Mouse (Mus musculus) kidney, embryonic 16.5 days (tissue): Measurements from ENCODE around the gene Nmur1. TPM values are rescaled to one million over a fixed set of nuclear protein-coding genes. Genes with fewer than 3 reads are reported as not detected.

Experiments
- ATAC-seq: fragments of 200-750 bp; cut with Nextera tagmentation; 2 replicates; pipeline ENCODE4 v1.8.0; 2017; ENCODE audit warnings: moderate TSS enrichment; ENCODE audit not compliant: low FRiP score, low TSS enrichment
- H3K27ac ChIP-seq: fragments of 300-500 bp; sonication (generic); 2 replicates; pipeline ENCODE4 v1.5.1; 2014; ENCODE audit warnings: low read length
- H3K27me3 ChIP-seq: fragments of 300-500 bp; sonication (generic); 2 replicates; pipeline ENCODE4 v1.6.1; 2014; ENCODE audit warnings: low read length, control low read depth, mixed read lengths; ENCODE audit not compliant: insufficient read depth
- H3K36me3 ChIP-seq: fragments of 300-500 bp; sonication (generic); 2 replicates; pipeline ENCODE4 v1.6.1; 2014; ENCODE audit warnings: low read length, control low read depth, mixed read lengths; ENCODE audit not compliant: insufficient read depth
- H3K4me1 ChIP-seq: fragments of 300-500 bp; sonication (generic); 2 replicates; pipeline ENCODE4 v1.6.1; 2014; ENCODE audit warnings: low read length, control low read depth, mixed read lengths; ENCODE audit not compliant: insufficient read depth
- H3K4me2 ChIP-seq: fragments of 300-500 bp; sonication (generic); replicated peaks from 2 replicates; pipeline ENCODE4 v1.6.1; 2014; ENCODE audit warnings: low read depth, low read length
- H3K4me3 ChIP-seq: fragments of 300-500 bp; sonication (generic); 2 replicates; pipeline ENCODE4 v1.5.1; 2014; ENCODE audit warnings: mild to moderate bottlenecking, low read length
- H3K9ac ChIP-seq: fragments of 300-500 bp; sonication (generic); replicated peaks from 2 replicates; pipeline ENCODE4 v1.6.1; 2014; ENCODE audit warnings: low read length
- H3K9me3 ChIP-seq: fragments of 300-500 bp; sonication (generic); 2 replicates; pipeline ENCODE4 v1.6.1; 2016; ENCODE audit warnings: low read length, control low read depth
- WGBS: fragments of 180-500 bp; shearing (Covaris S2); extraction: QIAGEN DNeasy Blood & Tissue Kit; methylation state at CpG from one replicate; pipeline ENCODE4 v1.1.7; 2014; 5-methylcytosine and 5-hydroxymethylcytosine counted together
- polyA plus RNA-seq: library from polyadenylated mRNA; unstranded; fragments of >200 nt; fragmentation: Nextera tagmentation; extraction: Ambion mirVana; gene quantifications from 2 replicates; pipeline ENCODE4 v1.2.1, GENCODE M21; 2015

Gene Nmur1
- polyA plus RNA-seq, 1 experiment from 2014 or later: 0.12 TPM

GRCm38 (mm10) chr1:86368086-86368485 lies 57.9 kb downstream of the Nmur1 start:
- no peak overlapping the region for H3K27ac ChIP-seq
- no peaks in the 10 kb centered on the region for H3K36me3 ChIP-seq
- no peaks in the 10 kb centered on the region for H3K9me3 ChIP-seq
- H3K27me3 ChIP-seq: no peaks in the 10 kb centered on the region
- H3K4me3 ChIP-seq: no peak overlapping the region
- no peak overlapping the region for H3K9ac ChIP-seq
- WGBS: 77% methylated on average over 4 of the region's 4 CpGs
- no peaks in the 10 kb centered on the region for H3K4me1 ChIP-seq
- ATAC-seq: no peak
- no peak overlapping the region for H3K4me2 ChIP-seq

DNA sequence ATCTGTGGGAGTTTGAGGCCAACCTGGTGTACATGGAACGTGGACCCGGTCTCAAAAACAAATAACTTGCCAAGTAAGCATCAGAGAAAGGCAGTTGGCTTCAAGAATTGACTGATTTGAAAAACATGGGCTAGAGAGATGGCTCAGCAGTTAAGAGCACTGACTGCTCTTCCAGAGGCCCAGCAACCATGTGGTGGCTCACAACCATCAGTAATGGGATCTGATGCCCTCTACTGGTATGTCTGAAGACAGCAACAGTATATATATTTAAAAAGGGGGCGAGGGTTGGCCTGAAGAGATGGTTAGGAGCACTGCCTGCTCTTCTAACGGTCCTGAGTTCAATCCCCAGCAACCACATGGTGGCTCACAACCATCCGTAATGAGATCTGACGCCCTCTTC lies 62.4 kb downstream of the Nmur1 start:
- no peaks in the 10 kb centered on the region for H3K9me3 ChIP-seq
- ATAC-seq: no peak
- no peaks in the 10 kb centered on the region for H3K36me3 ChIP-seq
- no peak overlapping the region for H3K4me2 ChIP-seq
- WGBS: 18% methylated on average over 6 of the region's 6 CpGs
- no peak overlapping the region for H3K27ac ChIP-seq
- H3K9ac ChIP-seq: no peak overlapping the region
- peaks cover 11% of the 10 kb centered on the region for H3K4me1 ChIP-seq
- H3K27me3 ChIP-seq: no peaks in the 10 kb centered on the region
- H3K4me3 ChIP-seq: no peak overlapping the region

DNA sequence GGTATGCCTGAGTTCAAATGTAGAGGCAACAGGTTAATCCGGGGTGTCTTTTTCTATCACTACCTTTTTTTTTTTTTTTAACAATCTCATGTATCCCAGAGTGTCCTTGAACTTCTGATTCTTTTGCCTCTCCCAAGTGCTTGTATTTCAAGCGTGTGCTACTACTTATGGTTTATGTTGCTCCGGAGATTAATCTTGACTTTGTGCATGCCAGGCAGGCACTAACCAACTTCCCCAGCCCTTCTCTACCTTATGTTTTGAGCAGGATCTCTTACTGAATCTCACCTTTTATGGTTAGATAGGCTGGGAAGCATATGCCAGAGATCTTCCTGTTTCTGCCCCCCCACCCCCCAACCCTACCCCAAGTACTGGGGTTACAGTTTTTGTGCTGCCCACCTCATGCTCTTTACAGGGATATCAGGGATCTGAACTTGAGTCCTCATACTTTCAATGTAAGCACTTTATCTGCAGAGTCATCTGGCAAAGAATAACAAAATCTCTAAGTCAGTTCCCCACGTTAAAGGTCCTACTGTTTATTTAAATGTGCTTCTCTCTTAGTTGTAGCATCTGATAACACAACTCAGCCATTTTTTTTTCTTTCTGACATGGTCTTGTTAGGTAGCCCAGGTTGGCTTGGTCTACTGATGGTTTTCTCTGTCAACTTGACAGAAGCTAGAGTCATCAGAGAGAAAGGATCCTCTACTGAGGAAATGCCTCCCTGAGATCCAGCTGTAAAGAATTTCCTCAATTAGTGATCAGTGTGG lies 64.0 kb downstream of the Nmur1 start:
- Histone ChIP-seq H3K4me3 (no peak overlapping the region), H3K4me2 (no peak overlapping the region), H3K4me1 (peaks cover 22% of the 10 kb centered on the region), H3K9ac (no peak overlapping the region), H3K27me3 (no peaks in the 10 kb centered on the region), H3K36me3 (peaks cover 6% of the 10 kb centered on the region), H3K9me3 (no peaks in the 10 kb centered on the region), H3K27ac (no peak overlapping the region)
- no peak for ATAC-seq
- 80% methylated on average over 4 of the region's 4 CpGs for WGBS

DNA sequence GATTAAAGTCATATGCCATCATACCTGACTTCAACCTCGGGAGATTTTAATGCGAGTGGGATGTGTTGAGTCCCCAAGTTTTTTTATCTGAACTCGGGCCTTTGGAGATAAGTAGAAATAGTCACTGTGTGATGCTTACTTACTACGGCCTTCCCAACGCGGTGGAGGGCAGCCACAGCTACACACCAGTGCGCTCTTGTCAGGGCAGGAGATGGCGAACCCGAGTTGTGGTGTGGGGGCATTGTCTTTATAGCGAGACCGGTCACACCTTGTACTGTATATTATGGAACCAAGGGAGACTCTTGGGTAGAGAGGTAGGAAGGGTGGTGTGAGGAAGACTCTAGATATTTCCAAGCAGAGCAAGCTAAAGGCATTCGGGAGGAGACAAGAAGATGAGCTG lies 65.6 kb downstream of the Nmur1 start:
- H3K9me3 ChIP-seq: no peaks in the 10 kb centered on the region
- peaks cover 28% of the 10 kb centered on the region for H3K4me1 ChIP-seq
- peak overlapping the region; percentile 87 for H3K4me2 ChIP-seq
- peak overlapping the region; percentile 92 for H3K9ac ChIP-seq
- peaks cover 18% of the 10 kb centered on the region for H3K36me3 ChIP-seq
- 16% methylated on average over 12 of the region's 12 CpGs for WGBS
- no peak for ATAC-seq
- H3K4me3 ChIP-seq: peak overlapping the region; percentile 78
- H3K27ac ChIP-seq: peak overlapping the region; percentile 88
- H3K27me3 ChIP-seq: no peaks in the 10 kb centered on the region

- peaks cover 25% of the 10 kb centered on the region for H3K36me3 ChIP-seq
- peak overlapping the region; percentile 92 for H3K9ac ChIP-seq
- peak overlapping the region; percentile 78 for H3K4me3 ChIP-seq
- peak overlapping the region; percentile 88 for H3K27ac ChIP-seq
- WGBS: under 1% methylated on average over 26 of the region's 26 CpGs
- peaks cover 28% of the 10 kb centered on the region for H3K4me1 ChIP-seq
- H3K4me2 ChIP-seq: peak overlapping the region; percentile 87
- no peaks in the 10 kb centered on the region for H3K9me3 ChIP-seq
- ATAC-seq: peak; percentile 8; the same call in 1 of the 2 replicates
- no peaks in the 10 kb centered on the region for H3K27me3 ChIP-seq
Observed at GRCm38 (mm10) chr1:86359798-86360179, 66.2 kb downstream of the Nmur1 start.

- ATAC-seq: peak; percentile 99
- Histone ChIP-seq H3K27me3 (no peaks in the 10 kb centered on the region), H3K4me3 (peak within 1 kb of the TSS; percentile 78), H3K9me3 (no peaks in the 10 kb centered on the region), H3K4me1 (peaks cover 28% of the 10 kb centered on the region), H3K27ac (peak within 1 kb of the TSS; percentile 99), H3K4me2 (peak within 1 kb of the TSS; percentile 96), H3K36me3 (peaks cover 31% of the 10 kb centered on the region), H3K9ac (peak within 1 kb of the TSS; percentile 94)
- WGBS: under 1% methylated on average over 91 of the region's 102 CpGs
Observed at GRCm38 (mm10) chr1:86358906-86359797, 66.9 kb downstream of the Nmur1 start, which contains the start of gene Ncl. Gene Ncl, minus strand, starts transcription at chr1:86359400.

DNA sequence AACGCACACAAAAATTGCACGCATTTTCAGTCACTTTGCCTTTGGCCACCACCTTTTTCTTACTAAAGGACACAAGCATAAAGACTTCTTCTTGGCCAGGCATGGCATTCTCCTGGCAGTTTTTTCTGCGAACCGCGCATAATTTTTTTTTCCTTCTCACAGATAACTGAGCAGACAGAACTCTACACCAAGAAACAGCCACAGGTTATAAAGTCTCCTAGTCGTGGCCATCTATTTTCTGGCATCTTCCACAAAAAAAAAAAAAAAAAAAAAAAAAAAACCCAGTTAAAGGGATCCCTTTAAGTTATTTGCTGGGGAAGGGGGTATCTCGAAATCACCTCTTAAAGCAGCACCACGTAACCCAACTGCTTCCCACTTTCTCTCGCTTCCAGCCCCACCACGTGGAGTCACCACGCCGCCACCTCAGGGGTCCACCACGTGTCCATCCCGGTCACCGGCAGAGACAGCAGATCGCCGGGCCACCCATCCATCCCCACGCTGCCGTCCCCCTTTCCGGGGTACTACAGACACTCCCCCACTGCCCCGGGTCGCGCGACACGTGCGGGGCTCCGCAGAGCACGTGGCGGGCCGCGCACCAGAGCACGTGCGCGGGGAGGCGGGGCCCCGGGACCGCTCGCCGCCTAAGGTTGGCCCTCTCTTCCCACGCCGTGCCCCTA lies 67.7 kb downstream of the Nmur1 start:
- peak overlapping the region; percentile 78 for H3K4me3 ChIP-seq
- ATAC-seq: no peak
- H3K36me3 ChIP-seq: peaks cover 38% of the 10 kb centered on the region
- H3K4me2 ChIP-seq: peak overlapping the region; percentile 96
- no peaks in the 10 kb centered on the region for H3K27me3 ChIP-seq
- peaks cover 28% of the 10 kb centered on the region for H3K4me1 ChIP-seq
- under 1% methylated on average over 41 of the region's 41 CpGs for whole genome bisulfite sequencing
- peak overlapping the region; percentile 99 for H3K27ac ChIP-seq
- H3K9me3 ChIP-seq: no peaks in the 10 kb centered on the region
- peak overlapping the region; percentile 94 for H3K9ac ChIP-seq

- no peak for ATAC-seq
- no peaks in the 10 kb centered on the region for H3K27me3 ChIP-seq
- no peak overlapping the region for H3K27ac ChIP-seq
- 83% methylated on average over 2 of the region's 2 CpGs for WGBS
- peaks cover 19% of the 10 kb centered on the region; the same call in 1 of the 2 replicates for H3K4me1 ChIP-seq
- no peaks in the 10 kb centered on the region for H3K9me3 ChIP-seq
- H3K9ac ChIP-seq: no peak overlapping the region
- no peak overlapping the region for H3K4me2 ChIP-seq
- H3K4me3 ChIP-seq: no peak overlapping the region
- H3K36me3 ChIP-seq: peaks cover 75% of the 10 kb centered on the region
Observed at GRCm38 (mm10) chr1:86354186-86354585, 71.8 kb downstream of the Nmur1 start.

DNA sequence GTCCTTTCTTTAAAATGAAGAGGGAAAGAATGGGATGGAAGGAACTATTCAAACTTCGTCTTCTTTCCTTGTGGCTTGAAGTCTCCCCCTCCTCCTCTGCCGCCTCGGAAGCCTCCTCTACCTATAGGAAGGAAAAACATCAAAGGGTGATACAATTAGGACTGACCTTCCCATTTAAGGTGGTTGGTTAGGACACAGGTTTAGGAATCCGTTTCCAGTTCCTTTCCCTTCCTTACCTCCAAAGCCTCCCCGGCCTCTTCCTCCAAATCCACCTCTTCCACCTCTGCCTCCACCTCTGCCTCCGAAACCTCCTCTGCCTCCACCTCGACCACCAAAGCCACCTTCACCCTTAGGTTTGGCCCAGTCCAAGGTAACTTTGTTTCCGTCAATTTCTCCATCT lies 75.5 kb downstream of the Nmur1 start:
- WGBS: 90% methylated on average over 8 of the region's 8 CpGs
- ATAC-seq: no peak
- Histone ChIP-seq H3K27me3 (no peaks in the 10 kb centered on the region), H3K36me3 (peaks cover 78% of the 10 kb centered on the region), H3K4me1 (0 out of 2 replicates have a peak, but pooled peaks cover 3% of the 10 kb centered on the region), H3K9ac (no peak overlapping the region), H3K4me3 (no peak overlapping the region), H3K4me2 (no peak overlapping the region), H3K27ac (no peak overlapping the region), H3K9me3 (no peaks in the 10 kb centered on the region)
